Mouse (Mus musculus): ENCODE data around the gene Rbm20. TPM values are rescaled to one million over a fixed set of nuclear protein-coding genes. Genes with fewer than 3 reads are reported as not detected.

Rbm20 gene
- total RNA-seq, 2 experiments from 2014 or later = 4.4 to 5.2 TPM

DNA sequence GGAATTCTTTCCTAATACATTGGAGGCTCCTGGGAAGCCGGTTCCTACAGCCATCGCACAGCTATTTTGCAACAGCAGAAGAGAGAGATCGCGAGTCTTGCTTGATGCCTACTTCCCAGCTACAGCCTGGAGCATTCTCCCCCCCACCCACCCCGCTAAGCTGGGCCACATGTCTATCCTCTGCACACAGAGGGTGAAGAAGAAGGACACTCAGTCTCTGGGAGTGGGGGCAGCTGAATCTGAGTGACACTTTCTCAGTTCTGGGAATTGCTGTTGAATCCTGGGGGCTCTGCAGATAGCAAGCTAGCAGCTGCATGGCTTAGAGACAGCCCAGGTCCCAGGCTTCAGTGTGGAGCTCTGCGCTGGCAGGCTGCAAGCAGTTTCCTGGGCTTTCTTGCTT is 180.9 kb downstream of the Rbm20 start:
- DNase-seq (ENCODE audit: low spot score in 2 of 2) = no peak
- intact Hi-C loops (cut with DNase I) = no loop called here

GRCm38 (mm10) chr19:53859149-53859548 is 182.0 kb downstream of the Rbm20 start:
- no peak for DNase-seq (ENCODE audit: low spot score in 2 of 2)
- intact Hi-C loops (cut with DNase I) = no loop called here

DNA sequence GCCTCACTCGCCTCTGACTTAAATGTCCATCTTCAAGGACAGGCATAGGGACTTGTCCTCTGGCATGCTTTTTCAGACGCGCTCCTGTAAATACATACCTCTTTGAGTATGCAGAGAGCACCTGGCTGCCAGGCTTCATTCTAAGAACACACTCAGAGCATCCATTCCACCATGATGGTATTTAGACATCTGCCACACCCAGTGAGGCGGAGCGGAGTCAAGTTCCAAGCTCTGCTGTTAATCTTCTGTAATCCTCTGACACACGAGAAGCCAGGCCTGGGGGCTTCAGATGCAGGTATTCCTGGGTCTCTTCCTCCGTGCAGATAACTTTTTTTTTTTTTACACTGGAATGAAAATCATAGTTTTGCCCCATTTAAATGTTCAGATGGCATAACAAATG is 182.5 kb downstream of the Rbm20 start:
- intact Hi-C loops (cut with DNase I) = no loop called here

DNA sequence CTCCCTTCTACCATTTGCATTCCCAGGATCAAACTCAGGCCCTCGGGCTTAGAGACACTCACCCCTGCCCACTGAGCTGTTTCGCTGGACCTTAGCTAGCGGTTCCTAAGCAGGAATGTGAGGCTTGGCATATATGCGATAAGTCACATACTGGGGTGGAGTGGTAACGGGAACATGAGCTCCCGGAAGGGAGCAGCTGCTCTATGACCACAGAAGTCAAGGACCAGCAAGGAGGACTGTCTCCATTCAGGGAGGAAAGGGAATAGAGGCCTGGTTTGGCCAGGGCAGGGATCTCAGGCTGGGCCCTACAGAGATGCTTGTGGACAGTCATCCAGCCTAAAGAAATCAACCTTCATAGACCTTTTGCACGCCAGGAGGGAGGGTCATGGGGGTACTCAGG is 184.2 kb downstream of the Rbm20 start:
- intact Hi-C loops (cut with DNase I) = no loop called here
- DNase-seq (ENCODE audit: low spot score in 2 of 2) = no peak

More for the DNA sequence above, 182.5 kb downstream of the Rbm20 start:
- no peak for DNase-seq (ENCODE audit: low spot score in 2 of 2)

DNA sequence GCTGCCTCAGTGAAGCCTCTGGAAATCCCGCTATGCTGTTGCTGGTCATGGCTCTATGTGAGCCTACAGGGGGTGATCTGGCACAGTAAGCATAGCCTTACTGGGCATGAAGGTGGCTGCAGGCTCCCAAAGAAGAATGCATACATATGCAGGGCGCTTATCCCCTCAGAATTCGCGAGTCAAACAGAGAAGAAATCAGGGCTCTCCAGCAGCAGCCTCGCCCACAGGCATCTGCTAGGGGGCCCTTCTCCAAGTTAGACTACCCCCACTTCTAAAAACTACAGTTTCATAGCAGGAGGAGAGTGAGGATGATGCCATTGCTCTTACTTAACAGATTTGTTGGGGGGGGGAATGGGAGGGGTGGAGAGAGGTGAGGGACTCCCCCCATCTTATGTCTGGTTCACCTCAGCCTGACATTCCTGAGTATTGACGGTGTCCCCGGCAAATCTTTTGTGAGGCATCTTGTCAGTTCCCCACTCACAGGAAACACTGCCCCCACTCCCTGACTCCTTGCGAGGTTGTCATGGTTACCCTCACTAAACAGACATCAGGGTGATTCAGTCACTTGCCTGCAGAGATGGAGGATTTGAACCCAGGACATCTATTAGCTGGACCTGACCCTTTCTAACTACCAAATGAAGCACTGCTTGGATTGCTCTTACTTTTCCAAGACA is 185.6 kb downstream of the Rbm20 start:
- intact Hi-C loops (cut with DNase I) = no loop called here
- DNase-seq (ENCODE audit: low spot score in 2 of 2) = peak; percentile 50 to 54

GRCm38 (mm10) chr19:53867238-53867637 is 190.1 kb downstream of the Rbm20 start:
- intact Hi-C loops (cut with DNase I) = no loop called here

GRCm38 (mm10) chr19:53868125-53868524 is 191.0 kb downstream of the Rbm20 start:
- DNase-seq (ENCODE audit: low spot score in 2 of 2) = peak in 1 of 2 experiments; percentile 52

More at GRCm38 (mm10) chr19:53867238-53867637, 190.1 kb downstream of the Rbm20 start:
- DNase-seq (ENCODE audit: low spot score in 2 of 2) = no peak

GRCm38 (mm10) chr19:53868796-53869195 is 191.7 kb downstream of the Rbm20 start:
- DNase-seq (ENCODE audit: low spot score in 2 of 2) = no peak
- intact Hi-C loops (cut with DNase I) = no loop called here

More at GRCm38 (mm10) chr19:53868125-53868524, 191.0 kb downstream of the Rbm20 start:
- intact Hi-C loops (cut with DNase I) = no loop called here

DNA sequence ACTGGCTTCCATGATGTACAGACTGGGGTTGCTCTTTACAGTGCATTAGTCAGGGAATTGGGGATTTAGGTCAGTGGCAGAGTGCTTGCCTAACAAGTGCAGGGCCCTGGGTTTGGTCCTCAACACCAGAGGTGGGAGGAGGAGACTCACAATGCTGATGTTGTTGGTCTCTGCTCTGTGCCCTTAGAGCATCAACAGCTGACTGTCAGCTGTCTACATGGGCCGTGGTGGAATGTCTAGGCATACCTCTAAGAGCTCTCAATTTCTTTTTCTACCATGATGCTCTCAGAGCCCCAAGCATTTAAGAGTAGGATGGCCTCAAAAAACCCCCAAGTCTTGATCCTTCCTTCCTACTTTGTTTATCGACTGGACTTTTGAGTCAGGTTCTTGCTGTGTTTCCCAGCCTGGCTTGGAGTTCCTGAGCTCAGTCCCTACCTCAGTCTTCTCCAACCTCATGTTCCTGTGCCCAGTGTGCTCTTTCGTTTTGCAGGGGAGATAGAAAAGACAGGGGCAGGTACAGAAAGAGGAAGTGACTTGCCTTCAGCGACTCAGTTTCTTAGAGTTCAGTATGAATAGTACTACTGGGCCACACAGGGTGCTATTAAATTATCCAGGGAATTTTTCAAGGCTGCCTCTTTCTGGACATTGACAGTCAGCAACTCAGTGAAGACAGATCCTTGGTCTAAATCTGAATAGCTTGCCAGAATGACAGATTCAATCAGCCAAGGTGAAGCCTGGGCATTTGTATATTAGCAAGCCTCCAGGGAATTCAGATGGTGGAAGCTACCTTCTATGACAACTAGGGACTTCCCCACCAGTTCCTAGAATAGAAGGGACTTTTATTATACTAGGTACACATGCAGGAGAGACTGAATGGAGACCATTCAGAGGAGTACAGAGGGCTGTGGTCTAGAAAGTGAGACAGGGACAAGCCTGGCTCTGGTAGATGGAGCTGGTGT is 192.6 kb downstream of the Rbm20 start:
- no peak for DNase-seq (ENCODE audit: low spot score in 2 of 2)
- intact Hi-C loops (cut with DNase I) = no loop called here

GRCm38 (mm10) chr19:53870568-53870967 is 193.5 kb downstream of the Rbm20 start:
- intact Hi-C loops (cut with DNase I) = no loop called here
- DNase-seq (ENCODE audit: low spot score in 2 of 2) = no peak

GRCm38 (mm10) chr19:53871502-53871901 is 194.4 kb downstream of the Rbm20 start:
- no peak for DNase-seq (ENCODE audit: low spot score in 2 of 2)
- intact Hi-C loops (cut with DNase I) = no loop called here

DNA sequence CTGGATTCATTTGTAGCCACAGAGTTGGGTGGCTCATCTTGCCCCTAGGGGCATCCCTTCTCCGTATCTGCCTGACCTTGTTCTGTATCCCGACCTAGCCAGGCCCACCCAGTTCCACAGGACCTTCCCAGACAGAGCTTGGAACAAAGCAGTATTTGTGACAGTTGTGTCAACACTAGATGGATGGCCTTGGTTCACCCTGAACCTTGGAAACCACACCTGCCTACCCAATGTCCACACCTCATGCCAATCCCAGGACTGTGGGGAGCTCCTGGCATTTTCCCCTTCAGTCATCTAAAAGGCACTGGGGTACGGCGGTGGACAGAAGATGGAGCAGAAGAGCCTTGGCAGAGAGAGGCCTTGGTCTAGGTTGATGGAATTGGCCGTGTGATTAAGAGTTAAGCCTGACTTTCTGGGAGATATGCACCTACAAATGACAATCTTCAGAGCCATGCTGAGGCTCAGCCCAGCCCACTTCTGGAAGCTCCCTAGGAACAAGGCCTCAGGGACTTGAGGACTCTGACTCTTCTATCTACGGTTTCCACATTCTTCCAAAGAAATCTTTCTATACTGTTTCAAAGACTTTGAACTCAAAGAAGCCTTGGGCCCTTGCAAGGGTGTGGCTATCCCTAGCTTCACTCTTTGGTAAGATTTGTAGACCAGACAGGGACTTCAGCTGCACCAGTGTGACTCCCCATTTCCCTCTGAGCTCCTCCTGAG is 196.0 kb downstream of the Rbm20 start:
- intact Hi-C loops (cut with DNase I) = no loop called here
- DNase-seq (ENCODE audit: low spot score in 2 of 2) = no peak

DNA sequence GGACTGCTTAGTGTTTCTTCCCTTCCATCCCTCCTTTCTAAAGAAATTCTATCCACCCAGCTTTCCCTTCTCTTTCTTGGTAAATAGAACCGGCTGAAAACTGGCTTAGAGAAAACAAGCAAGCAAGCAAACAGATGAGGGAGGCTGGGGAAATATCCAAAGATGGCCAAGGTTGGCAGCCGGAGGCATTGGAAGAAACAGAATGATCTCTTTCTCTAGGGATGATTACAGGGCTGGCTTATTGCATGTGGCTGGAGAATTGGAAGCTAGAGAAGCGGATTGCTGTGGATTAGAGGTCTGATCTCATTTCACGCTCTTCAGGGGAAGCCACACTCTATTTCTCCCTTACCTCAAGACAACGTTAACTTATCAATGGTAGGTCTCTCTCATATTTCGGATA is 198.1 kb downstream of the Rbm20 start:
- intact Hi-C loops (cut with DNase I) = no loop called here
- no peak for DNase-seq (ENCODE audit: low spot score in 2 of 2)

GRCm38 (mm10) chr19:53877779-53878178 is 200.7 kb downstream of the Rbm20 start:
- intact Hi-C loops (cut with DNase I) = no loop called here
- DNase-seq (ENCODE audit: low spot score in 2 of 2) = no peak

GRCm38 (mm10) chr19:53880460-53880859 is 203.4 kb downstream of the Rbm20 start:
- DNase-seq (ENCODE audit: low spot score in 2 of 2) = no peak
- intact Hi-C loops (cut with DNase I) = no loop called here

DNA sequence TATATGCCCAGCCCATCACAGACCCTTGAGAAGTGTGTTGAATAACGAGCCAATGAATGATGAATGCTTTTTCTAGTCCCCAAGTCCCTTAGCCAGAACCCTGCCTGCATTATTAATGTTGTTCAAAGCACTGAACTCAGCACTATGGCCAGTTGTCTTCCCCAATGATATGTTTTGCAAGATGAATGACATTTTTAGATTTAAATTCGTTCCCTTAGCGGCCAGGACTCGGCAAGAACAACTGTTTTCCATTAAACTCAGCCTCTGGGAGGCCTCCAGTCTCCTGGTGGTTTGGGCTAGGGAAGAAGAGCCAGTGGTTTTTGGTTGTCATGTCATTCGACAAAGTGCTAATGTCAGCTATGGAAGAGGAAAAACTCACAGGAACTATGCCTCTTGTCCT is 204.7 kb downstream of the Rbm20 start:
- intact Hi-C loops (cut with DNase I) = no loop called here
- no peak for DNase-seq (ENCODE audit: low spot score in 2 of 2)

GRCm38 (mm10) chr19:53885450-53885849 is 208.3 kb downstream of the Rbm20 start:
- intact Hi-C loops (cut with DNase I) = no loop called here
- no peak for DNase-seq (ENCODE audit: low spot score in 2 of 2)

- intact Hi-C loops (cut with DNase I) = no loop called here
- DNase-seq (ENCODE audit: low spot score in 2 of 2) = no peak
Measured at GRCm38 (mm10) chr19:53886576-53887370, 209.7 kb downstream of the Rbm20 start.

- intact Hi-C loops (cut with DNase I) = no loop called here
- no peak for DNase-seq (ENCODE audit: low spot score in 2 of 2)
Measured at GRCm38 (mm10) chr19:53887822-53888221, 210.7 kb downstream of the Rbm20 start.
